Mouse (Mus musculus): ENCODE results near the gene Efna1.

DNA sequence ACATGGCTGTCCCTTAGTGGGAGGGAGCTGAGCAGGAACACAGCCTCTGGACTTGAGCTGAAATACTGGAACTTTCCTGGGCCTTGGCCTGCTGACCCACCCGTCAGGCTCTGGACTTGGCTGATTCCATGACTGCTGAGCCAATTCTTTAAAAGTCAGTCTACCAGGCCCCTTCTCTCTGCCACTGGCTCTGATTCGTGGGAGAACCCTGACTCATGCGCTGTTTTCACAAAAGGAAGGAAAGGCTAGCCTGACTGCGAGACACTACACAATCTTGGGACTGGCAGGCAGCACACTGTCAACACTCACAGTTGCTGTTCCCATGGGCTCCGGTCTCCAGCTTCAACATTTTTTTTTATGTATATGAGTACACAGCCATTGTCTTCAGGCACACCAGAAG is 24.8 kb downstream of the Efna1 start:
- TF ChIP-seq CTCF (IDR thresholded peaks at IDR 0.05; ENCODE audit: control insufficient read depth, insufficient read depth, insufficient read length) (no peak), MYOD1 (IDR thresholded peaks at IDR 0.05; ENCODE audit: control insufficient read depth, insufficient read length, low read depth) (no peak), CEBPB (IDR thresholded peaks at IDR 0.05; ENCODE audit: low read depth) (no peak), MAX (IDR thresholded peaks at IDR 0.05) (no peak)
